Comparison of ENCODE assay signal across 19 mouse cellular contexts in genomic region chr2:30510711-30511380, GRCm38 (mm10). TPM values are rescaled to one million over a fixed set of nuclear protein-coding genes. Genes with fewer than 3 reads are reported as not detected.
DNase-seq lines count a peak whose midpoint lies in the region; ATAC-seq and TF ChIP-seq lines count a peak whose summit lies in the region.
"Had no signal": no experiment of that assay in that cellular context is flagged by ENCODE, and none has a peak within 500 bp of the region (broad histone marks: within the 10 kb centered on the region; RNA-seq: fewer than 3 reads in every experiment).

No protein-coding gene starts in this region.

- ATAC-seq in forebrain, embryonic 15.5 days (replicated peaks) = 0 out of 2 replicates have a peak, but pooled peaks have one; percentile 41
- ATAC-seq in forebrain, embryonic 11.5 days (replicated peaks; ENCODE audit: low FRiP score) = no peak
- ATAC-seq in midbrain, embryonic 15.5 days (replicated peaks) = no peak
- 0 out of 2 replicates have a peak, but pooled peaks have one; percentile 38 for ATAC-seq in midbrain, postnatal 0 days (ENCODE audit: low FRiP score)
- ATAC-seq: Patski had no signal

- DNase-seq in forebrain, embryonic 11.5 days (ENCODE audit: low spot score) = no peak
- DNase-seq in midbrain, embryonic 10.5 days (ENCODE audit: low spot score) = no peak
- peak; percentile 64 for DNase-seq in brain, embryonic 14.5 days (ENCODE audit: low read depth)
- peak; percentile 11 for DNase-seq in midbrain, postnatal 0 days (ENCODE audit: low spot score)
- DNase-seq in heart, embryonic 10.5 days (ENCODE audit: low spot score) = no peak
- no peak for DNase-seq in gastrocnemius, postnatal 36 days
- DNase-seq: adrenal gland, adult 2 months; gastrocnemius, postnatal 14 days; kidney, postnatal 25 days; thymus, postnatal 36 days had no signal

- H3K4me2 ChIP-seq in forebrain, embryonic 15.5 days (replicated peaks) = no peak overlapping the region
- H3K4me2 ChIP-seq in forebrain, embryonic 11.5 days (ENCODE audit: low read depth, low read length, severe bottlenecking) = no peak overlapping the region
- no peak overlapping the region for H3K4me2 ChIP-seq in midbrain, embryonic 15.5 days
- H3K4me2 ChIP-seq in midbrain, postnatal 0 days (ENCODE audit: low read depth, low read length, poor library complexity, severe bottlenecking) = no peak overlapping the region
- H3K4me2 ChIP-seq: heart, embryonic 13.5 days; limb, embryonic 15.5 days; lung, embryonic 15.5 days; midbrain, embryonic 12.5 days; neural tube, embryonic 15.5 days had no signal

- TF ChIP-seq POLR2A in brain, embryonic 14.5 days (IDR thresholded peaks at IDR 0.05; ENCODE audit: borderline replicate concordance, extremely low read depth, insufficient read depth, insufficient read length, poor library complexity, severe bottlenecking) = no peak

- no peak for TF ChIP-seq CTCF in brain, embryonic 14.5 days (IDR thresholded peaks at IDR 0.05; ENCODE audit: borderline replicate concordance, extremely low read depth, insufficient read depth, insufficient read length)
- no peak for TF ChIP-seq CTCF in midbrain, postnatal 0 days (IDR thresholded peaks at IDR 0.05)

- no peak overlapping the region for H3K27ac ChIP-seq in forebrain, embryonic 15.5 days (replicated peaks)
- no peak overlapping the region for H3K27ac ChIP-seq in forebrain, embryonic 11.5 days (ENCODE audit: low read depth, low read length)
- H3K27ac ChIP-seq in midbrain, embryonic 10.5 days (replicated peaks) = peak overlapping the region; percentile 10; the same call in 1 of the 2 replicates
- no peak overlapping the region for H3K27ac ChIP-seq in midbrain, embryonic 15.5 days
- no peak overlapping the region for H3K27ac ChIP-seq in midbrain, postnatal 0 days (ENCODE audit: low read depth, low read length)
- no peak overlapping the region for H3K27ac ChIP-seq in heart, embryonic 10.5 days
- H3K27ac ChIP-seq: heart, embryonic 13.5 days; limb, embryonic 15.5 days; lung, embryonic 15.5 days; midbrain, embryonic 12.5 days; neural tube, embryonic 15.5 days had no signal

- H3K9ac ChIP-seq in forebrain, embryonic 15.5 days (replicated peaks) = no peak overlapping the region
- no peak overlapping the region for H3K9ac ChIP-seq in forebrain, embryonic 11.5 days (ENCODE audit: low read length)
- no peak overlapping the region for H3K9ac ChIP-seq in midbrain, embryonic 15.5 days
- peak overlapping the region; percentile 36; the same call in 1 of the 2 replicates for H3K9ac ChIP-seq in midbrain, postnatal 0 days (replicated peaks; ENCODE audit: low read length, poor library complexity, severe bottlenecking)
- H3K9ac ChIP-seq: heart, embryonic 13.5 days; limb, embryonic 15.5 days; lung, embryonic 15.5 days; midbrain, embryonic 12.5 days; neural tube, embryonic 15.5 days had no signal

- H3K9me3 ChIP-seq in forebrain, embryonic 15.5 days = no peaks in the 10 kb centered on the region
- H3K9me3 ChIP-seq in forebrain, embryonic 11.5 days (ENCODE audit: control insufficient read depth, low read length) = no peaks in the 10 kb centered on the region
- no peaks in the 10 kb centered on the region for H3K9me3 ChIP-seq in midbrain, embryonic 10.5 days (replicated peaks)
- no peaks in the 10 kb centered on the region for H3K9me3 ChIP-seq in midbrain, embryonic 15.5 days
- no peaks in the 10 kb centered on the region for H3K9me3 ChIP-seq in midbrain, postnatal 0 days (ENCODE audit: low read length)
- H3K9me3 ChIP-seq in heart, embryonic 10.5 days = no peaks in the 10 kb centered on the region
- H3K9me3 ChIP-seq: heart, embryonic 13.5 days; limb, embryonic 15.5 days; lung, embryonic 15.5 days; midbrain, embryonic 12.5 days; neural tube, embryonic 15.5 days had no signal

- H3K4me1 ChIP-seq in forebrain, embryonic 15.5 days = peaks cover 7% of the 10 kb centered on the region
- H3K4me1 ChIP-seq in forebrain, embryonic 11.5 days (replicated peaks; ENCODE audit: control insufficient read depth, insufficient read depth, low read length) = 0 out of 2 replicates have a peak, but pooled peaks cover 2% of the 10 kb centered on the region
- peaks cover 12% of the 10 kb centered on the region for H3K4me1 ChIP-seq in midbrain, embryonic 10.5 days
- H3K4me1 ChIP-seq in midbrain, embryonic 15.5 days = peaks cover 4% of the 10 kb centered on the region; the same call in 1 of the 2 replicates
- 0 out of 2 replicates have a peak, but pooled peaks cover 5% of the 10 kb centered on the region for H3K4me1 ChIP-seq in midbrain, postnatal 0 days (ENCODE audit: insufficient read depth, low read length)
- H3K4me1 ChIP-seq in heart, embryonic 10.5 days = peaks cover 15% of the 10 kb centered on the region
- H3K4me1 ChIP-seq: lung, embryonic 15.5 days; midbrain, embryonic 12.5 days; neural tube, embryonic 15.5 days had no signal

- no peaks in the 10 kb centered on the region for H3K27me3 ChIP-seq in forebrain, embryonic 15.5 days
- H3K27me3 ChIP-seq in forebrain, embryonic 11.5 days (ENCODE audit: control insufficient read depth, insufficient read depth, low read length) = no peaks in the 10 kb centered on the region
- no peaks in the 10 kb centered on the region for H3K27me3 ChIP-seq in midbrain, embryonic 10.5 days (ENCODE audit: low read depth, poor library complexity, severe bottlenecking)
- H3K27me3 ChIP-seq in midbrain, embryonic 15.5 days (replicated peaks) = no peaks in the 10 kb centered on the region
- H3K27me3 ChIP-seq in midbrain, postnatal 0 days (ENCODE audit: insufficient read depth, low read length) = no peaks in the 10 kb centered on the region
- 0 out of 2 replicates have a peak, but pooled peaks cover 4% of the 10 kb centered on the region for H3K27me3 ChIP-seq in heart, embryonic 10.5 days (ENCODE audit: insufficient read depth, poor library complexity, severe bottlenecking)
- H3K27me3 ChIP-seq: heart, embryonic 13.5 days; limb, embryonic 15.5 days; lung, embryonic 15.5 days; midbrain, embryonic 12.5 days; neural tube, embryonic 15.5 days; Patski had no signal

- 53% methylated on average over 16 of the region's 16 CpGs for WGBS in forebrain, embryonic 15.5 days
- WGBS in forebrain, embryonic 11.5 days = 81% methylated on average over 16 of the region's 16 CpGs
- WGBS in midbrain, embryonic 10.5 days = 81% methylated on average over 16 of the region's 16 CpGs
- WGBS in midbrain, embryonic 15.5 days = 60% methylated on average over 16 of the region's 16 CpGs
- WGBS in midbrain, postnatal 0 days = 46% methylated on average over 16 of the region's 16 CpGs
- WGBS in heart, embryonic 10.5 days = 74% methylated on average over 16 of the region's 16 CpGs

- H3K4me3 ChIP-seq in forebrain, embryonic 15.5 days = no peak overlapping the region
- H3K4me3 ChIP-seq in forebrain, embryonic 11.5 days (ENCODE audit: low read depth, low read length) = no peak overlapping the region
- no peak overlapping the region for H3K4me3 ChIP-seq in midbrain, embryonic 10.5 days
- H3K4me3 ChIP-seq in midbrain, embryonic 15.5 days = no peak overlapping the region
- H3K4me3 ChIP-seq in midbrain, postnatal 0 days (ENCODE audit: low read depth, low read length) = no peak overlapping the region
- no peak overlapping the region for H3K4me3 ChIP-seq in heart, embryonic 10.5 days
- H3K4me3 ChIP-seq: erythroblast, embryonic 14.5 days; heart, embryonic 13.5 days; limb, embryonic 15.5 days; lung, embryonic 15.5 days; midbrain, embryonic 12.5 days; neural tube, embryonic 15.5 days had no signal

- H3K36me3 ChIP-seq in forebrain, embryonic 15.5 days = no peaks in the 10 kb centered on the region
- H3K36me3 ChIP-seq in forebrain, embryonic 11.5 days (ENCODE audit: control insufficient read depth, insufficient read depth, low read length) = no peaks in the 10 kb centered on the region
- no peaks in the 10 kb centered on the region for H3K36me3 ChIP-seq in midbrain, embryonic 10.5 days
- no peaks in the 10 kb centered on the region for H3K36me3 ChIP-seq in midbrain, embryonic 15.5 days (replicated peaks)
- H3K36me3 ChIP-seq in midbrain, postnatal 0 days (ENCODE audit: insufficient read depth, low read length) = no peaks in the 10 kb centered on the region
- H3K36me3 ChIP-seq in heart, embryonic 10.5 days = no peaks in the 10 kb centered on the region
- H3K36me3 ChIP-seq: heart, embryonic 13.5 days; limb, embryonic 15.5 days; lung, embryonic 15.5 days; midbrain, embryonic 12.5 days; neural tube, embryonic 15.5 days had no signal

- intact Hi-C loops in gastrocnemius, postnatal 36 days (cut with DNase I) = no loop called here

RNA-seq across cellular contexts. Expression of gene Ier5l, which starts 36.8 kb away (rescaled TPM):
- 2.0 and 2.5 TPM in 2 replicates for polyA plus RNA-seq in forebrain, embryonic 15.5 days (2015; fragmentation: Nextera tagmentation; extraction: Ambion mirVana)
- 3.7 and 8.5 TPM in 2 replicates for polyA plus RNA-seq in forebrain, embryonic 11.5 days (2014; fragmentation: Nextera tagmentation; extraction: Ambion mirVana)
- 2.0 and 2.3 TPM in 2 replicates for polyA plus RNA-seq in midbrain, embryonic 10.5 days (2016; fragmentation: Nextera tagmentation; extraction: Ambion mirVana)
- polyA plus RNA-seq in midbrain, embryonic 15.5 days (2015; fragmentation: Nextera tagmentation; extraction: Ambion mirVana) = 2.3 and 2.8 TPM in 2 replicates
- 26.1 and 37.9 TPM in 2 replicates for polyA plus RNA-seq in brain, embryonic 14.5 days (2012; rRNA removed)
- total RNA-seq in midbrain, postnatal 0 days (2014; rRNA removed) = 23.6 and 28.2 TPM in 2 replicates
- polyA plus RNA-seq in midbrain, postnatal 0 days (2015; fragmentation: Nextera tagmentation; extraction: Ambion mirVana) = 2.6 and 3.2 TPM in 2 replicates
- polyA plus RNA-seq in heart, embryonic 10.5 days (2016; fragmentation: Nextera tagmentation; extraction: Ambion mirVana) = 1.00 and 2.2 TPM in 2 replicates
- 1 to 10 TPM; 1.7 TPM for total RNA-seq in gastrocnemius, postnatal 36 days (2021)

Comparison
In these comparisons a context has a peak if more than half of its experiments do, and no peak if none do; other contexts are left out.
1. ATAC-seq: peak in forebrain, embryonic 15.5 days (single experiment) and midbrain, postnatal 0 days (single experiment); none in forebrain, embryonic 11.5 days (single experiment) and midbrain, embryonic 15.5 days (single experiment).
2. DNase-seq: peak in brain, embryonic 14.5 days (single experiment) and midbrain, postnatal 0 days (single experiment); none in forebrain, embryonic 11.5 days (single experiment), midbrain, embryonic 10.5 days (single experiment), heart, embryonic 10.5 days (single experiment) and gastrocnemius, postnatal 36 days (0 of 2).